Mouse (Mus musculus) neural tube, embryonic 14.5 days (tissue): Measurements from ENCODE around the gene Adam19. TPM values are rescaled to one million over a fixed set of nuclear protein-coding genes. Genes with fewer than 3 reads are reported as not detected.

Source experiments
- ATAC-seq: fragments of 200-750 bp; cut with Nextera tagmentation; 2 replicates; pipeline ENCODE4 v1.8.0; 2017; ENCODE audit warnings: low read depth, mild to moderate bottlenecking, moderate TSS enrichment, moderate library complexity
- H3K27ac ChIP-seq: fragments of 300-500 bp; sonication (generic); 2 replicates; pipeline ENCODE4 v1.5.1; 2014; ENCODE audit warnings: low read depth, mild to moderate bottlenecking, control low read depth, low read length, moderate library complexity, mixed read lengths
- H3K27me3 ChIP-seq: fragments of 300-500 bp; sonication (generic); 2 replicates; pipeline ENCODE4 v1.6.1; 2014; ENCODE audit warnings: low read length; ENCODE audit not compliant: control insufficient read depth, insufficient read depth
- H3K36me3 ChIP-seq: fragments of 300-500 bp; sonication (generic); 2 replicates; pipeline ENCODE4 v1.6.1; 2014; ENCODE audit warnings: low read length, mixed read lengths; ENCODE audit not compliant: control insufficient read depth, insufficient read depth
- H3K4me1 ChIP-seq: fragments of 300-500 bp; sonication (generic); 2 replicates; pipeline ENCODE4 v1.6.1; 2014; ENCODE audit warnings: low read length; ENCODE audit not compliant: control insufficient read depth, insufficient read depth
- H3K4me2 ChIP-seq: fragments of 300-500 bp; sonication (generic); 2 replicates; pipeline ENCODE4 v1.6.1; 2014; ENCODE audit warnings: mild to moderate bottlenecking, low read depth, low read length, control low read depth
- H3K4me3 ChIP-seq: fragments of 300-500 bp; sonication (generic); 2 replicates; pipeline ENCODE4 v1.5.1; 2014; ENCODE audit warnings: low read depth, low read length, control low read depth, mixed read lengths
- H3K9ac ChIP-seq: fragments of 300-500 bp; sonication (generic); replicated peaks from 2 replicates; pipeline ENCODE4 v1.6.1; 2014; ENCODE audit warnings: low read depth, mild to moderate bottlenecking, control low read depth, low read length, mixed read lengths
- H3K9me3 ChIP-seq: fragments of 300-500 bp; sonication (generic); 2 replicates; pipeline ENCODE4 v1.6.1; 2016; ENCODE audit warnings: low read length; ENCODE audit not compliant: control insufficient read depth
- WGBS: fragments of 180-500 bp; shearing (Covaris S2); extraction: QIAGEN DNeasy Blood & Tissue Kit; methylation state at CpG from one replicate; pipeline ENCODE4 v1.1.7; 2014; 5-methylcytosine and 5-hydroxymethylcytosine counted together
- polyA plus RNA-seq: library from polyadenylated mRNA; unstranded; fragments of >200 nt; fragmentation: Nextera tagmentation; extraction: Ambion mirVana; gene quantifications from 2 replicates; pipeline ENCODE4 v1.2.1, GENCODE M21; 2014

The Adam19 gene
- polyA plus RNA-seq, 1 experiment from 2014 or later = 13.8 TPM

GRCm38 (mm10) chr11:46116510-46116909 is 60.7 kb downstream of the Adam19 start:
- WGBS = 87% methylated on average over 2 of the region's 2 CpGs

GRCm38 (mm10) chr11:46119624-46120023 is 63.8 kb downstream of the Adam19 start:
- H3K36me3 ChIP-seq = peaks cover 13% of the 10 kb centered on the region
- H3K9me3 ChIP-seq = no peaks in the 10 kb centered on the region
- no peaks in the 10 kb centered on the region for H3K27me3 ChIP-seq
- no peak overlapping the region for H3K27ac ChIP-seq
- no peaks in the 10 kb centered on the region for H3K4me1 ChIP-seq
- no peak for ATAC-seq
- 30% methylated on average over 4 of the region's 4 CpGs for WGBS
- no peak overlapping the region for H3K4me2 ChIP-seq
- no peak overlapping the region for H3K9ac ChIP-seq
- H3K4me3 ChIP-seq = no peak overlapping the region

More at GRCm38 (mm10) chr11:46116510-46116909, 60.7 kb downstream of the Adam19 start:
- Histone ChIP-seq H3K27me3 (no peaks in the 10 kb centered on the region), H3K4me1 (no peaks in the 10 kb centered on the region), H3K36me3 (peaks cover 13% of the 10 kb centered on the region), H3K9ac (no peak overlapping the region), H3K27ac (no peak overlapping the region), H3K9me3 (no peaks in the 10 kb centered on the region), H3K4me2 (no peak overlapping the region), H3K4me3 (no peak overlapping the region)
- ATAC-seq = no peak

GRCm38 (mm10) chr11:46120084-46120483 is 64.3 kb downstream of the Adam19 start:
- Histone ChIP-seq H3K4me3 (no peak overlapping the region), H3K27ac (no peak overlapping the region), H3K4me1 (no peaks in the 10 kb centered on the region), H3K36me3 (peaks cover 13% of the 10 kb centered on the region), H3K27me3 (no peaks in the 10 kb centered on the region), H3K9me3 (no peaks in the 10 kb centered on the region), H3K4me2 (no peak overlapping the region), H3K9ac (no peak overlapping the region)
- WGBS = 93% methylated on average over 10 of the region's 10 CpGs
- ATAC-seq = no peak

GRCm38 (mm10) chr11:46121666-46122065 is 65.9 kb downstream of the Adam19 start:
- no peaks in the 10 kb centered on the region for H3K9me3 ChIP-seq
- WGBS = 77% methylated on average over 4 of the region's 4 CpGs

GRCm38 (mm10) chr11:46122875-46123274 is 67.1 kb downstream of the Adam19 start:
- Histone ChIP-seq H3K4me3 (no peak overlapping the region), H3K4me2 (no peak overlapping the region), H3K9ac (no peak overlapping the region), H3K27ac (no peak overlapping the region), H3K36me3 (peaks cover 13% of the 10 kb centered on the region), H3K27me3 (no peaks in the 10 kb centered on the region), H3K9me3 (no peaks in the 10 kb centered on the region), H3K4me1 (no peaks in the 10 kb centered on the region)
- ATAC-seq = no peak
- WGBS = 74% methylated on average over 4 of the region's 4 CpGs

More at GRCm38 (mm10) chr11:46121666-46122065, 65.9 kb downstream of the Adam19 start:
- Histone ChIP-seq H3K27me3 (no peaks in the 10 kb centered on the region), H3K4me1 (no peaks in the 10 kb centered on the region), H3K36me3 (peaks cover 13% of the 10 kb centered on the region), H3K4me3 (no peak overlapping the region), H3K4me2 (no peak overlapping the region), H3K27ac (no peak overlapping the region), H3K9ac (no peak overlapping the region)
- no peak for ATAC-seq

- no peaks in the 10 kb centered on the region for H3K27me3 ChIP-seq
- no peak overlapping the region for H3K4me3 ChIP-seq
- no peak overlapping the region for H3K9ac ChIP-seq
- no peaks in the 10 kb centered on the region for H3K4me1 ChIP-seq
- H3K9me3 ChIP-seq = no peaks in the 10 kb centered on the region
- H3K27ac ChIP-seq = no peak overlapping the region
- no peak overlapping the region for H3K4me2 ChIP-seq
- H3K36me3 ChIP-seq = peaks cover 13% of the 10 kb centered on the region
- no peak for ATAC-seq
- 92% methylated on average over 8 of the region's 8 CpGs for WGBS
These were observed 67.6 kb downstream of the Adam19 start for GRCm38 (mm10) chr11:46123328-46123866.

GRCm38 (mm10) chr11:46125093-46125834 is 69.5 kb downstream of the Adam19 start:
- H3K9ac ChIP-seq = no peak overlapping the region
- 0 out of 2 replicates have a peak, but pooled peaks cover 6% of the 10 kb centered on the region for H3K36me3 ChIP-seq
- WGBS = 95% methylated on average over 12 of the region's 12 CpGs
- H3K27me3 ChIP-seq = no peaks in the 10 kb centered on the region
- H3K9me3 ChIP-seq = no peaks in the 10 kb centered on the region
- H3K27ac ChIP-seq = no peak overlapping the region
- no peak for ATAC-seq
- no peak overlapping the region for H3K4me3 ChIP-seq
- no peak overlapping the region for H3K4me2 ChIP-seq
- H3K4me1 ChIP-seq = no peaks in the 10 kb centered on the region

- Histone ChIP-seq H3K4me3 (no peak overlapping the region), H3K9ac (no peak overlapping the region), H3K27ac (no peak overlapping the region), H3K27me3 (no peaks in the 10 kb centered on the region), H3K36me3 (0 out of 2 replicates have a peak, but pooled peaks cover 6% of the 10 kb centered on the region), H3K4me2 (no peak overlapping the region), H3K9me3 (no peaks in the 10 kb centered on the region), H3K4me1 (no peaks in the 10 kb centered on the region)
- WGBS = 94% methylated on average over 7 of the region's 7 CpGs
- no peak for ATAC-seq
These were observed 70.0 kb downstream of the Adam19 start for GRCm38 (mm10) chr11:46125835-46126229.

GRCm38 (mm10) chr11:46126317-46126716 is 70.5 kb downstream of the Adam19 start:
- Histone ChIP-seq H3K27me3 (no peaks in the 10 kb centered on the region), H3K4me2 (no peak overlapping the region), H3K36me3 (peaks cover 6% of the 10 kb centered on the region; the same call in 1 of the 2 replicates), H3K9ac (no peak overlapping the region), H3K9me3 (no peaks in the 10 kb centered on the region), H3K27ac (no peak overlapping the region), H3K4me1 (no peaks in the 10 kb centered on the region), H3K4me3 (no peak overlapping the region)
- 96% methylated on average over 7 of the region's 7 CpGs for WGBS
- no peak for ATAC-seq
